28 mouse cellular contexts compared by ENCODE assay signal in genomic region chr10:38979699-38980098, GRCm38 (mm10). TPM values are rescaled to one million over a fixed set of nuclear protein-coding genes. Genes with fewer than 3 reads are reported as not detected.
DNase-seq lines count a peak whose midpoint lies in the region; ATAC-seq and TF ChIP-seq lines count a peak whose summit lies in the region.
"Had no signal": no experiment of that assay in that cellular context is flagged by ENCODE, and none has a peak within 500 bp of the region (broad histone marks: within the 10 kb centered on the region; RNA-seq: fewer than 3 reads in every experiment).

No protein-coding gene starts in this region.

- intact Hi-C loops in gastrocnemius, adult 2 months (cut with DNase I), result no loop called here

- no peaks in the 10 kb centered on the region for H3K27me3 ChIP-seq in heart, embryonic 15.5 days
- no peaks in the 10 kb centered on the region for H3K27me3 ChIP-seq in heart, embryonic 10.5 days (ENCODE audit: insufficient read depth, poor library complexity, severe bottlenecking)
- H3K27me3 ChIP-seq in kidney, embryonic 14.5 days (ENCODE audit: control insufficient read depth, insufficient read depth, low read length), result no peaks in the 10 kb centered on the region
- H3K27me3 ChIP-seq: CH12.LX; embryonic facial prominence, embryonic 13.5 days; hindbrain, embryonic 13.5 days; limb, embryonic 12.5 days; lung, embryonic 15.5 days had no signal

- DNase-seq in gastrocnemius, adult 2 months, result no peak
- no peak for DNase-seq in gastrocnemius, adult 18-20 months (ENCODE audit: low spot score)
- no peak for DNase-seq in heart, embryonic 10.5 days (ENCODE audit: low spot score)
- peak; percentile 9 to 34 for DNase-seq in kidney, adult 8-10 months
- no peak for DNase-seq in T-cell, adult 2 months (ENCODE audit: low spot score)
- DNase-seq: adrenal gland, postnatal 10 days; cerebellum, adult 11-12 months; cerebellum, adult 9-11 months; gastrocnemius, postnatal 10 days; lung, postnatal 36 days; right cerebral cortex, postnatal 25 days; thymus, postnatal 4 days had no signal

- H3K4me2 ChIP-seq in heart, embryonic 15.5 days, result no peak overlapping the region
- H3K4me2 ChIP-seq in kidney, embryonic 14.5 days (replicated peaks; ENCODE audit: low read depth, low read length), result no peak overlapping the region
- H3K4me2 ChIP-seq: embryonic facial prominence, embryonic 13.5 days; hindbrain, embryonic 13.5 days; limb, embryonic 12.5 days; liver, embryonic 11.5 days; lung, embryonic 15.5 days; midbrain, embryonic 11.5 days had no signal

- 0 out of 2 replicates have a peak, but pooled peaks cover 2% of the 10 kb centered on the region for H3K36me3 ChIP-seq in heart, embryonic 15.5 days
- peaks cover 8% of the 10 kb centered on the region; the same call in 1 of the 2 replicates for H3K36me3 ChIP-seq in heart, embryonic 10.5 days
- H3K36me3 ChIP-seq in kidney, embryonic 14.5 days (ENCODE audit: control insufficient read depth, insufficient read depth, low read length), result no peaks in the 10 kb centered on the region; the same call in 1 of the 2 replicates
- H3K36me3 ChIP-seq: hindbrain, embryonic 13.5 days; limb, embryonic 12.5 days; lung, embryonic 15.5 days had no signal

- peaks cover 56% of the 10 kb centered on the region for H3K4me1 ChIP-seq in heart, embryonic 15.5 days (replicated peaks)
- peaks cover 19% of the 10 kb centered on the region; the same call in 1 of the 2 replicates for H3K4me1 ChIP-seq in heart, embryonic 10.5 days
- H3K4me1 ChIP-seq in kidney, embryonic 14.5 days (ENCODE audit: control insufficient read depth, insufficient read depth, low read length), result peaks cover 10% of the 10 kb centered on the region
- H3K4me1 ChIP-seq in embryonic fibroblast, embryonic 13.5 days (ENCODE audit: control insufficient read depth, insufficient read depth, low read length), result peaks cover 20% of the 10 kb centered on the region

- H3K9me3 ChIP-seq in heart, embryonic 15.5 days (replicated peaks), result no peaks in the 10 kb centered on the region
- no peaks in the 10 kb centered on the region for H3K9me3 ChIP-seq in heart, embryonic 10.5 days
- no peaks in the 10 kb centered on the region for H3K9me3 ChIP-seq in kidney, embryonic 14.5 days (ENCODE audit: control insufficient read depth, low read length)
- H3K9me3 ChIP-seq: embryonic facial prominence, embryonic 13.5 days; hindbrain, embryonic 13.5 days; limb, embryonic 12.5 days; lung, embryonic 15.5 days had no signal

- WGBS in heart, embryonic 15.5 days, result 62% methylated on average over 5 of the region's 5 CpGs
- WGBS in heart, embryonic 10.5 days, result 60% methylated on average over 5 of the region's 5 CpGs
- 54% methylated on average over 5 of the region's 5 CpGs for WGBS in kidney, embryonic 14.5 days

- no peak for ATAC-seq in heart, embryonic 15.5 days (replicated peaks; ENCODE audit: insufficient number of reproducible peaks, insufficient read depth, low FRiP score, low read depth)
- no peak for ATAC-seq in kidney, embryonic 14.5 days (ENCODE audit: low FRiP score, low TSS enrichment)
- ATAC-seq: forebrain, embryonic 16.5 days; intestine, embryonic 16.5 days; midbrain, embryonic 16.5 days had no signal

- no peak for TF ChIP-seq CTCF in gastrocnemius, adult 2 months (IDR thresholded peaks at IDR 0.05)
- TF ChIP-seq CTCF in embryonic fibroblast, embryonic 13.5 days (IDR thresholded peaks at IDR 0.05; ENCODE audit: borderline replicate concordance, insufficient read depth, low read length), result no peak

- no peak for TF ChIP-seq POLR2A in embryonic fibroblast, embryonic 13.5 days (IDR thresholded peaks at IDR 0.05; ENCODE audit: low read depth, low read length)

- H3K4me3 ChIP-seq in gastrocnemius, adult 2 months, result no peak overlapping the region
- no peak overlapping the region for H3K4me3 ChIP-seq in heart, embryonic 15.5 days
- H3K4me3 ChIP-seq in heart, embryonic 10.5 days, result no peak overlapping the region
- no peak overlapping the region for H3K4me3 ChIP-seq in kidney, embryonic 14.5 days (ENCODE audit: low read length)
- no peak overlapping the region for H3K4me3 ChIP-seq in embryonic fibroblast, embryonic 13.5 days (ENCODE audit: insufficient read depth, low read length)
- H3K4me3 ChIP-seq: embryonic facial prominence, embryonic 13.5 days; erythroblast, embryonic 14.5 days; hindbrain, embryonic 13.5 days; limb, embryonic 12.5 days; lung, embryonic 15.5 days had no signal

- no peak overlapping the region for H3K9ac ChIP-seq in heart, embryonic 15.5 days
- H3K9ac ChIP-seq in kidney, embryonic 14.5 days (ENCODE audit: low read depth, low read length), result no peak overlapping the region
- H3K9ac ChIP-seq: embryonic facial prominence, embryonic 13.5 days; hindbrain, embryonic 13.5 days; limb, embryonic 12.5 days; lung, embryonic 15.5 days had no signal

- H3K27ac ChIP-seq in gastrocnemius, adult 2 months, result peak overlapping the region; percentile 80
- H3K27ac ChIP-seq in heart, embryonic 15.5 days, result peak overlapping the region; percentile 49; the same call in 1 of the 2 replicates
- H3K27ac ChIP-seq in heart, embryonic 10.5 days, result no peak overlapping the region
- no peak overlapping the region for H3K27ac ChIP-seq in kidney, embryonic 14.5 days (ENCODE audit: low read depth, low read length)
- H3K27ac ChIP-seq in embryonic fibroblast, embryonic 13.5 days (ENCODE audit: insufficient read depth, low read length), result peak overlapping the region; percentile 20; the same call in 1 of the 2 replicates
- H3K27ac ChIP-seq: embryonic facial prominence, embryonic 13.5 days; hindbrain, embryonic 13.5 days had no signal

RNA-seq across cellular contexts. Expression of gene Lama4, which starts 14.4 kb away (rescaled TPM):
- total RNA-seq in gastrocnemius, adult 2 months (2021), result 10 to 100 TPM; 13.3 to 22.3 TPM
- 10 to 100 TPM; 13.7 to 19.2 TPM for total RNA-seq in gastrocnemius, adult 18-20 months (2021)
- 111 and 117 TPM in 2 replicates for polyA plus RNA-seq in heart, embryonic 15.5 days (2015; fragmentation: Nextera tagmentation; extraction: Ambion mirVana)
- polyA plus RNA-seq in heart, embryonic 10.5 days (2016; fragmentation: Nextera tagmentation; extraction: Ambion mirVana), result 60.0 and 129 TPM in 2 replicates
- 40.9 and 71.5 TPM in 2 replicates for polyA plus RNA-seq in kidney, embryonic 14.5 days (2014; fragmentation: Nextera tagmentation; extraction: Ambion mirVana)
- 88.0 and 177 TPM in 2 replicates for polyA plus RNA-seq in embryonic fibroblast, embryonic 13.5 days (2011; ENCODE audit: insufficient read length, low read depth, missing spikeins)
- total RNA-seq: common myeloid progenitor, adult 5-6 weeks; neutrophil, adult 5-6 weeks had no signal
- polyA plus RNA-seq: erythroblast, embryonic 14.5 days had no signal

Comparison
In these comparisons a context has a peak if more than half of its experiments do, and no peak if none do; other contexts are left out.
1. H3K27ac ChIP-seq: peak in gastrocnemius, adult 2 months (single experiment), heart, embryonic 15.5 days (single experiment) and embryonic fibroblast, embryonic 13.5 days (single experiment); none in heart, embryonic 10.5 days (single experiment) and kidney, embryonic 14.5 days (single experiment).
2. DNase-seq: peak in kidney, adult 8-10 months (2 of 2); none in gastrocnemius, adult 2 months (single experiment), gastrocnemius, adult 18-20 months (single experiment), heart, embryonic 10.5 days (single experiment) and T-cell, adult 2 months (single experiment).